Mouse (Mus musculus) kidney, embryonic 14.5 days (tissue): ENCODE measurements around the gene Bloc1s3. TPM values are rescaled to one million over a fixed set of nuclear protein-coding genes. Genes with fewer than 3 reads are reported as not detected.

Source experiments
- ATAC-seq: fragments of 200-750 bp; cut with Nextera tagmentation; 2 replicates; pipeline ENCODE4 v1.8.0; 2017; ENCODE audit warnings: moderate number of reproducible peaks, mild to moderate bottlenecking, moderate TSS enrichment, moderate library complexity; ENCODE audit not compliant: low FRiP score, low TSS enrichment
- H3K27ac ChIP-seq: fragments of 300-500 bp; sonication (generic); 2 replicates; pipeline ENCODE4 v1.5.1; 2014; ENCODE audit warnings: low read depth, mild to moderate bottlenecking, low read length, moderate library complexity, mixed read lengths
- H3K27me3 ChIP-seq: fragments of 300-500 bp; sonication (generic); 2 replicates; pipeline ENCODE4 v1.6.1; 2014; ENCODE audit warnings: mild to moderate bottlenecking, low read length; ENCODE audit not compliant: control insufficient read depth, insufficient read depth
- H3K36me3 ChIP-seq: fragments of 300-500 bp; sonication (generic); 2 replicates; pipeline ENCODE4 v1.6.1; 2014; ENCODE audit warnings: low read length, mixed read lengths; ENCODE audit not compliant: control insufficient read depth, insufficient read depth
- H3K4me1 ChIP-seq: fragments of 300-500 bp; sonication (generic); 2 replicates; pipeline ENCODE4 v1.6.1; 2014; ENCODE audit warnings: low read length, mixed read lengths; ENCODE audit not compliant: control insufficient read depth, insufficient read depth
- H3K4me2 ChIP-seq: fragments of 300-500 bp; sonication (generic); replicated peaks from 2 replicates; pipeline ENCODE4 v1.6.1; 2014; ENCODE audit warnings: low read depth, mild to moderate bottlenecking, low read length
- H3K4me3 ChIP-seq: fragments of 300-500 bp; sonication (generic); 2 replicates; pipeline ENCODE4 v1.5.1; 2014; ENCODE audit warnings: mild to moderate bottlenecking, low read length
- H3K9ac ChIP-seq: fragments of 300-500 bp; sonication (generic); 2 replicates; pipeline ENCODE4 v1.6.1; 2014; ENCODE audit warnings: low read depth, mild to moderate bottlenecking, low read length, moderate library complexity
- H3K9me3 ChIP-seq: fragments of 300-500 bp; sonication (generic); 2 replicates; pipeline ENCODE4 v1.6.1; 2016; ENCODE audit warnings: low read length; ENCODE audit not compliant: control insufficient read depth
- WGBS: fragments of 180-500 bp; shearing (Covaris S2); extraction: QIAGEN DNeasy Blood & Tissue Kit; methylation state at CpG from one replicate; pipeline ENCODE4 v1.1.7; 2014; 5-methylcytosine and 5-hydroxymethylcytosine counted together
- polyA plus RNA-seq: library from polyadenylated mRNA; unstranded; fragments of >200 nt; fragmentation: Nextera tagmentation; extraction: Ambion mirVana; gene quantifications from 2 replicates; pipeline ENCODE4 v1.2.1, GENCODE M21; 2014

The Bloc1s3 gene
- polyA plus RNA-seq, 1 experiment from 2014 or later = 1.4 TPM

DNA sequence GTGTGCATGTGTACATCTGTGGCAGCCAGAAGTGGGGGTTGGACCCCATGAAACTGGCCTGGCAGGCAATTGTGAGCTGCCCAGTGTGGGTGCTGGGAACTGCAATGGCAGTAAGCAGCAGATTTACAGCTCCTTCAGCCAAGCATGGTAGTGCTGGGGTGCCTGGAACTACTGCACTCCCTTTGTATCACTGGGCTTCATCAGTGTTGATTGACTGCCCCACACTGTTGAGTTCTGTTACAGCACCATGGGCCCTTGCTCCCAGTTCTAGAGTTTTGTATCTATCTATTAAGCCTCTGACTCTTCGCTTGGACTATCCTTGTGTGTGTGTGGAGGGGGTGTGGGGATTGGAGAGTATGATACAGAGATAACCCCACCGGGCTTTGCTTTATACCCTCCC is 31.1 kb downstream of the Bloc1s3 start:
- Histone ChIP-seq H3K4me3 (no peak overlapping the region), H3K4me2 (no peak overlapping the region), H3K9ac (no peak overlapping the region), H3K27ac (no peak overlapping the region), H3K27me3 (peaks cover 10% of the 10 kb centered on the region), H3K36me3 (no peaks in the 10 kb centered on the region), H3K4me1 (no peaks in the 10 kb centered on the region), H3K9me3 (no peaks in the 10 kb centered on the region)
- 74% methylated on average over 2 of the region's 2 CpGs for WGBS
- no peak for ATAC-seq

DNA sequence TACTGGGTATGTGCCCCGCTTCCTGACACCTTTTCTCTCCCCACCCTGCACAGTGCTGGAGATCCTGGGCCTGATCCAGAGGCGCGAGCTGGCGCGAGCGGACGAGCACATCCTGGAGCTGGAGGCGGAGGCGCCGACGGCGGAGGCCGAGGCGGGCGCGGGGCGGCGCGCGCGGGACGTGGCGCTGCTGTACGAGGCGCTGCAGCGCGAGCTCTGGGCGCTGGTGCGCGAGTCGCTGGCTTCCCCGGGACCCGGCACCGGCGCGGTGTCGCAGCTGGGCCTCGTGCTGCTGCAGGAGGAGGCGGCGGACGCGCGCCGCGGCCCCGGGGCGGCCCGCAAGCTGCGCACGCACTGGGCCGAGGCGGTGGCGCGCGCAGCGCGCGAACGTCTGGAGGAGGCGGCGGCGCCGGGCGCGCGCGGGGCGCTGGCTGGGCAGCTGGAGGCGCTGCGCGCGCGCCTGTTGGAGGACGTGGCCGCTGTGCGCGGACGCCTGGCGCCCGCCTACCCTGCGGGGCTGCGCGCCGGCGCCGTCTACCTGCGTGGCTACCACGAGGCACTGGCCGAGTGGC is 34.2 kb downstream of the Bloc1s3 start:
- Histone ChIP-seq H3K27me3 (peaks cover 27% of the 10 kb centered on the region), H3K36me3 (no peaks in the 10 kb centered on the region), H3K27ac (peak overlapping the region; percentile 55; the same call in 1 of the 2 replicates), H3K4me3 (peak overlapping the region; percentile 55), H3K4me2 (peak overlapping the region; percentile 92), H3K9ac (peak overlapping the region; percentile 72), H3K9me3 (no peaks in the 10 kb centered on the region), H3K4me1 (no peaks in the 10 kb centered on the region)
- 0% methylated on average over 72 of the region's 89 CpGs for WGBS
- ATAC-seq = peak; percentile 88

DNA sequence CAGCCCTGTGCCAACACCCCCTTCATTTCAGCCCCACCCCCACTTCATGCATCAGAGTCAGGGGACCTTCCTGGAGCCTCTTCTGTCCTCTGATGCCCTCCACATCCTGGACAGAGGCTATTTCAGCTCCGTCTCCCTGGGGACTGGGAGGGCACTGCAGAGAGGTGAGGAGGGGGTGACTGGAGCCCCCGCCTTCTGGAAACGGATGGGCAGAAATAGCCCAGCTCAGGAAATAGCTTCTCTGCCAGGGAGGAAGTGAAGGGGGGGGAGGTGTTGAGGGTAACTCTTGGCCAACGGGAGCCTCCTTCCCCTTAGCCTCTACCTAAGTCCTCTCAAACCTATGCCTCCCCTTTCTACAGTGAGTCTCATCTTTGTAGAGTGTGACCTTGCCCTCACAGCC is 35.8 kb downstream of the Bloc1s3 start:
- Histone ChIP-seq H3K4me2 (no peak overlapping the region), H3K4me3 (no peak overlapping the region), H3K4me1 (no peaks in the 10 kb centered on the region), H3K9me3 (no peaks in the 10 kb centered on the region), H3K9ac (no peak overlapping the region), H3K27me3 (peaks cover 27% of the 10 kb centered on the region), H3K36me3 (no peaks in the 10 kb centered on the region), H3K27ac (no peak overlapping the region)
- WGBS = 62% methylated on average over 4 of the region's 4 CpGs
- ATAC-seq = no peak

DNA sequence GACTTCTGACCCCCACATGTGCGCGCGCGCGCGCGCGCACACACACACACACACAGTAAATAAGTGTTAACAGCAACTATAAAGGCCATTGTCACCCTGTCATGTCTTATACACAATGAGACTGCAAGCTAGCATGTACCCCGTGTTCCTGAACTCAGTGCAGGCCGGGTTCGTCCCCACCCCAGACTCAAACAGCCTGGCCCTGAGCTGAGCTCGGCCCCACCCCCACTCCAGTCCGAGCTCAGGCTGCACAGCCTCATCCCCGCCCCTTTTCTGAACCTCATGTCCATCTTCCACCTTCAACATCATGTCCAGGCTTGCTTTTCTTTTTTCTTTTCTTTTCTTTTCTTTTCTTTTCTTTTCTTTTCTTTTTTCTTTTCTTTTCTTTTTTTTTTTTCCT is 37.9 kb downstream of the Bloc1s3 start:
- H3K4me3 ChIP-seq = no peak overlapping the region
- peaks cover 27% of the 10 kb centered on the region for H3K27me3 ChIP-seq
- H3K36me3 ChIP-seq = no peaks in the 10 kb centered on the region
- H3K9ac ChIP-seq = no peak overlapping the region
- no peak overlapping the region for H3K27ac ChIP-seq
- H3K4me2 ChIP-seq = no peak overlapping the region
- H3K9me3 ChIP-seq = no peaks in the 10 kb centered on the region
- no peaks in the 10 kb centered on the region for H3K4me1 ChIP-seq
- no peak for ATAC-seq
- 20% methylated on average over 14 of the region's 14 CpGs for WGBS

DNA sequence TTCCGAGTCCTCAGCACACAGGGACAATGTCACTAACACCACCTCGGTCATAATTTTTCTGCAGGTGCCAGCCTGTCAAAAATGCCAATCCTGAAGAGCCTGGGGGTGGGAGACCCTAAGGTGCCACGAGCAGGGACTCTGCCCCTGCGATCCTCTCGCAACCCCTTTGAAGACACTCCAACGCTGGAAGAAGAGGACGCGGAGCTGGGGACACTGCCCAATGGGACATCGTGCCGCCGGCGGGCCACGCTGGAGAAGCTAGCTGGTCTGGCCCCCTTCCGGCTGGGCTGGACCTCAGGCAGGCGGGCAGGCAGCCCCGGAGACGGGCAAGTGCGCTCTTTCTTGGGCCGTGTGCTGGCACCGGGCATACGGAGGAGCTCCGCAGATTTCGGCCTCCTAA is 38.8 kb downstream of the Bloc1s3 start:
- Histone ChIP-seq H3K4me3 (no peak overlapping the region), H3K27me3 (peaks cover 27% of the 10 kb centered on the region)
- no peak for ATAC-seq

DNA sequence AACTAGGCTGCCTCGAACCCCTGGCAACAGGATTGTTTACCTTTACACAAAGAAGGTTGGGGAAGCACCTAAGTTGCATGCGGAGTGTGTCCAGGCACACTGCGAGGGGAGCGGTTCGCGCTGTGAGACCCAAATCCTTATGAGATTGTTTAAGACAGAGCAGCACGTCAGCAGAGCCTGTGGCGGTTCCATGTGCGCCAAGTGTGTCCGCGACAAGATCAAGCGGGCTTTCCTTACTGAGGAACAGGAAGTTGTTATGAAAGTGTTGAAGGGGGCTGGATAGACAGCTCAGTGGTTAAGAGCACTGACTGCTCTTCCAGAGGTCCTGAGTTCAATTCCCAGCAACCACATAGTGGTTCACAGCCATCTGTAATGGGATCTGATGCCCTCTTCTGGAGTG is 39.9 kb downstream of the Bloc1s3 start:
- Histone ChIP-seq H3K4me3 (no peak overlapping the region), H3K9ac (no peak overlapping the region), H3K27me3 (peaks cover 27% of the 10 kb centered on the region), H3K36me3 (no peaks in the 10 kb centered on the region), H3K27ac (no peak overlapping the region), H3K4me1 (peaks cover 9% of the 10 kb centered on the region; the same call in 1 of the 2 replicates), H3K9me3 (no peaks in the 10 kb centered on the region), H3K4me2 (no peak overlapping the region)
- 67% methylated on average over 12 of the region's 12 CpGs for WGBS
- no peak for ATAC-seq

More for the DNA sequence above, 38.8 kb downstream of the Bloc1s3 start:
- Histone ChIP-seq H3K4me2 (no peak overlapping the region), H3K27ac (no peak overlapping the region), H3K9ac (no peak overlapping the region), H3K36me3 (no peaks in the 10 kb centered on the region), H3K9me3 (no peaks in the 10 kb centered on the region), H3K4me1 (peaks cover 6% of the 10 kb centered on the region; the same call in 1 of the 2 replicates)
- WGBS = 20% methylated on average over 23 of the region's 23 CpGs

DNA sequence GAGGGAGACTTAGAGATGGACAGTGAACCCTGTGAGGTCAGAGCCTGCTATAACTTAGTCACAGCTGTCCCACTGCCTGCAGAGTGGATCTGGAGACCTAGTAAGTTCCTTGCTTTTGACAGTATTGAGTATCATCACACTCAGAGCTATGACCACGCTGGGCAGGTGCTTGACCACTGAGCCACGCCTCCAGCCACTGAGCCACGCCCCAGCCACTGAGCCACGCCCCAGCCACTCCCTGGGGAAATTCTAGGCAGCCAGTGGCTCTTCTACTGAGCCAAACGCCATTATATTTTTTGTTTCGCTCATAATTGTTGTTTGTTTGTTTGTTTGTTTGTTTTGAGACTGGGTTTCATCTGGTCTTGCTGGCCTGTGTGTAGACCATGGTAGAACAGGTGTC is 40.5 kb downstream of the Bloc1s3 start:
- 43% methylated on average over 6 of the region's 6 CpGs for WGBS
- H3K27ac ChIP-seq = no peak overlapping the region
- no peak overlapping the region for H3K9ac ChIP-seq
- H3K9me3 ChIP-seq = no peaks in the 10 kb centered on the region
- peaks cover 23% of the 10 kb centered on the region for H3K27me3 ChIP-seq
- H3K4me2 ChIP-seq = no peak overlapping the region
- H3K4me1 ChIP-seq = peaks cover 12% of the 10 kb centered on the region; the same call in 1 of the 2 replicates
- H3K4me3 ChIP-seq = no peak overlapping the region
- H3K36me3 ChIP-seq = no peaks in the 10 kb centered on the region
- ATAC-seq = no peak

DNA sequence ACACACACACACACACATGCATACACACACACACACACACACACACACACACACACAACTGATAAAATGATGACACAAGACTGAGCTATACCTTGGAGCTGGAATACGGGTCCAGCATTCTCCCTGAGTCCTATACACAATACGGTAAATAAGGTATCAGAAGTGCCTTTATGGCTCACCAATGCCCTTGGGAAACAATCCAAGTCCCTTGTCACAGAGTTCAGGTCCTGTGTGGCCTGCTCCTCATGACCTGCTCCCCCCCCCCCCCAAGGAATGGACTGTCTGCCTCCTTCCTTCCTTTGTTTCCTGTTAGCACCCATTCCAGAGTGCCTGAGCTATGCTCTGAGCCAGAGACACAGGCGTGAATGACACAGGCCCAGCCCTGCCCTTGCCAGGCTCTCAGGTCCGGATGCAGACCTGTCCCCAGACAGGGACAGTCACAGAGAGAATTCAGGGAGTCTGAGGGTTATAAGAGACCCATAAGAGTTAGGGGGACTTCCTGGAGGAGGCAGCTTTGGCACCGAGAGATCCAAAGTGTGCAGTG is 41.5 kb downstream of the Bloc1s3 start:
- no peak for ATAC-seq
- H3K9me3 ChIP-seq = no peaks in the 10 kb centered on the region
- H3K27me3 ChIP-seq = peaks cover 16% of the 10 kb centered on the region
- H3K9ac ChIP-seq = no peak overlapping the region
- no peak overlapping the region for H3K27ac ChIP-seq
- no peaks in the 10 kb centered on the region for H3K36me3 ChIP-seq
- peaks cover 12% of the 10 kb centered on the region; the same call in 1 of the 2 replicates for H3K4me1 ChIP-seq
- WGBS = 66% methylated on average over 5 of the region's 5 CpGs
- H3K4me2 ChIP-seq = no peak overlapping the region
- no peak overlapping the region for H3K4me3 ChIP-seq
